Mouse (Mus musculus): Measurements from ENCODE around the gene Snrpd3.
"Not testable (repeated sequence)": the region's sequence is repeated elsewhere in the genome, so short reads cannot be mapped to it uniquely, and the experiment has no call there.

- not testable (repeated sequence) for TF ChIP-seq EP300, CTCF (IDR thresholded peaks at IDR 0.05; ENCODE audit: low read depth)
Observed at GRCm38 (mm10) chr10:75505928-75506327, 11.4 kb upstream of the Snrpd3 start.
